In the genomic region with DNA sequence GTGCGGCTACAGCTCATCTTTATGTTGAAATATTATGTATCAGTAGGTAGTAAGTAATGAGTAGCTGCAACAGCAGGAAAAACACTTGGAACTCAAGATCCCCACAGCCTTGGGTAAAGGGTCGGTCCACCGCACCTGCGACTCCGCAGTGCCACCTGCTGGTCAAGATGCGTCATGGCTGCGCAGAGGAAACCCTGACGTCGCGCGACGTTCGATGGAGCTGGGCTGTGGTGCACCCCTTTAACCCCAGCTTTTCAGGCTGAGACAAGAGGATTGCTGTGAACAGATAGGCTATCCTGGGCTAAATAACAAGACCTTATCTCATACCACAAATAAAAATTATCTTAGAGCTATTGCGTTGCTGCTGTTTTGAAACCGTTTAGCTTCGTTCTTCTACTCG, we compare ENCODE assay signal across 8 mouse cellular contexts. TPM values are rescaled to one million over a fixed set of nuclear protein-coding genes. Genes with fewer than 3 reads are reported as not detected.
DNase-seq lines count a peak whose midpoint lies in the region; ATAC-seq lines count a peak whose summit lies in the region.

No protein-coding gene starts in this region.

- H3K4me1 ChIP-seq in hindbrain, embryonic 11.5 days (replicated peaks; ENCODE audit: control insufficient read depth, insufficient read depth, low read length): no peaks in the 10 kb centered on the region; the same call in 1 of the 2 replicates

- H3K9ac ChIP-seq in hindbrain, embryonic 11.5 days (ENCODE audit: low read depth, low read length): no peak overlapping the region

- H3K4me3 ChIP-seq in hindbrain, embryonic 11.5 days (ENCODE audit: low read depth, low read length): peak overlapping the region; percentile 44; the same call in 1 of the 2 replicates

- peak; percentile 71 for DNase-seq in Muller cell, postnatal 12 days (ENCODE audit: inconsistent ontology term)
- peak; percentile 81 for DNase-seq in cerebellum, adult 9-10 months
- peak; percentile 93 for DNase-seq in hindbrain, embryonic 11.5 days (ENCODE audit: low spot score)
- peak; percentile 49 to 78 for DNase-seq in layer of hippocampus, postnatal 25 days (ENCODE audit: extremely low spot score in 1 of 2, low spot score in 1 of 2)
- DNase-seq in lung, postnatal 25 days (ENCODE audit: low spot score): peak; percentile 82
- DNase-seq in retina, embryonic 14.5 days (ENCODE audit: low spot score): peak; percentile 91
- peak; percentile 78 to 79 for DNase-seq in thymus, postnatal 36 days

- H3K4me2 ChIP-seq in hindbrain, embryonic 11.5 days (replicated peaks; ENCODE audit: low read depth, low read length): no peak overlapping the region

- no peaks in the 10 kb centered on the region for H3K36me3 ChIP-seq in hindbrain, embryonic 11.5 days (ENCODE audit: control insufficient read depth, insufficient read depth, low read length)

- no peak overlapping the region for H3K27ac ChIP-seq in hindbrain, embryonic 11.5 days (ENCODE audit: low read depth, low read length)

- H3K9me3 ChIP-seq in hindbrain, embryonic 11.5 days (ENCODE audit: control insufficient read depth, low read length): no peaks in the 10 kb centered on the region

- WGBS in hindbrain, embryonic 11.5 days: 8% methylated on average over 17 of the region's 17 CpGs

- peak; percentile 58 for ATAC-seq in frontal cortex, adult (ENCODE audit: low TSS enrichment)
- peak; percentile 76 for ATAC-seq in hindbrain, embryonic 11.5 days (ENCODE audit: low FRiP score)

- no peaks in the 10 kb centered on the region for H3K27me3 ChIP-seq in hindbrain, embryonic 11.5 days (ENCODE audit: control insufficient read depth, insufficient read depth, low read length)

RNA-seq across cellular contexts. Expression of a gene that starts 13.6 kb away (rescaled TPM):
- 39.6 and 45.2 TPM in 2 replicates for polyA plus RNA-seq in hindbrain, embryonic 11.5 days (2014; fragmentation: Nextera tagmentation; extraction: Ambion mirVana)
- total RNA-seq in layer of hippocampus, postnatal 25 days (2021): 10 to 100 TPM; 40.2 to 53.1 TPM

RNA-seq across cellular contexts. Expression of a gene that starts 14.0 kb away (rescaled TPM):
- polyA plus RNA-seq in hindbrain, embryonic 11.5 days (2014; fragmentation: Nextera tagmentation; extraction: Ambion mirVana): 28.0 and 29.8 TPM in 2 replicates
- 100 to 1,000 TPM; 143 to 153 TPM for total RNA-seq in layer of hippocampus, postnatal 25 days (2021)

RNA-seq across cellular contexts. Expression of a gene that starts 24.1 kb away (rescaled TPM):
- polyA plus RNA-seq in hindbrain, embryonic 11.5 days (2014; fragmentation: Nextera tagmentation; extraction: Ambion mirVana): 97.8 and 117 TPM in 2 replicates
- total RNA-seq in layer of hippocampus, postnatal 25 days (2021): 10 to 100 TPM; 70.3 to 80.6 TPM

RNA-seq across cellular contexts. Expression of a gene that starts 26.7 kb away (rescaled TPM):
- 4.1 and 5.9 TPM in 2 replicates for polyA plus RNA-seq in hindbrain, embryonic 11.5 days (2014; fragmentation: Nextera tagmentation; extraction: Ambion mirVana)
- total RNA-seq in layer of hippocampus, postnatal 25 days (2021): 1 to 10 TPM; 1.4 to 1.7 TPM

RNA-seq across cellular contexts. Expression of a gene that starts 39.0 kb away (rescaled TPM):
- polyA plus RNA-seq in hindbrain, embryonic 11.5 days (2014; fragmentation: Nextera tagmentation; extraction: Ambion mirVana): 3.0 and 4.0 TPM in 2 replicates
- 1 to 10 TPM; 3.9 to 4.8 TPM for total RNA-seq in layer of hippocampus, postnatal 25 days (2021)
